Mouse (Mus musculus) 3134 (cell line): Measurements from ENCODE around the gene Gm4952.
A peak's percentile ranks its signal among the peaks of the same experiment; 100 is the strongest.

Source experiments
- DNase-seq: peaks from one replicate; pipeline ENCODE4 v3.0.0-alpha.2; 2011; ENCODE audit warnings: low spot score; ENCODE audit not compliant: insufficient read length; ENCODE audit errors: extremely low read depth

The Gm4952 gene

DNA sequence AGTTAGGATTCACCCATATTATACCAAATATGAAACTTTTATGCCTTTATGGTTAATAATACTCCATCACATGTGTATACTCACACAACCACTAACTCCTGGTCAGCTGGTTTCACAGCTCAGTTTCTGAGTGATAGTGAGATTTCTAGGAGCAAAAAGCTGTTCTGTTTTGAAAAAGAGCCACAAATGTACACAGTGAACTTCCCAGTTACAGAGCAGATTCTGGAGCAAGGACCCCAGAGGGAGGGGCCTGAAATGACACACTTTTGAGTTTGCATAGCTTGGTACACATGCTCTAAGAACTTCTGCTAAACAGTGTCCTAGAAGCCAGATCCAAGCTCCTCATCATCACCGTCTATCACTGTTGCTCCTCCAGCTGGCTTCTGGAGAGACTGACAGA is at the start of gene Gm4952:
Gene Gm4952 (plus strand): TSS at position 301 of the 400 bp plus-strand sequence.
- DNase-seq = no peak

DNA sequence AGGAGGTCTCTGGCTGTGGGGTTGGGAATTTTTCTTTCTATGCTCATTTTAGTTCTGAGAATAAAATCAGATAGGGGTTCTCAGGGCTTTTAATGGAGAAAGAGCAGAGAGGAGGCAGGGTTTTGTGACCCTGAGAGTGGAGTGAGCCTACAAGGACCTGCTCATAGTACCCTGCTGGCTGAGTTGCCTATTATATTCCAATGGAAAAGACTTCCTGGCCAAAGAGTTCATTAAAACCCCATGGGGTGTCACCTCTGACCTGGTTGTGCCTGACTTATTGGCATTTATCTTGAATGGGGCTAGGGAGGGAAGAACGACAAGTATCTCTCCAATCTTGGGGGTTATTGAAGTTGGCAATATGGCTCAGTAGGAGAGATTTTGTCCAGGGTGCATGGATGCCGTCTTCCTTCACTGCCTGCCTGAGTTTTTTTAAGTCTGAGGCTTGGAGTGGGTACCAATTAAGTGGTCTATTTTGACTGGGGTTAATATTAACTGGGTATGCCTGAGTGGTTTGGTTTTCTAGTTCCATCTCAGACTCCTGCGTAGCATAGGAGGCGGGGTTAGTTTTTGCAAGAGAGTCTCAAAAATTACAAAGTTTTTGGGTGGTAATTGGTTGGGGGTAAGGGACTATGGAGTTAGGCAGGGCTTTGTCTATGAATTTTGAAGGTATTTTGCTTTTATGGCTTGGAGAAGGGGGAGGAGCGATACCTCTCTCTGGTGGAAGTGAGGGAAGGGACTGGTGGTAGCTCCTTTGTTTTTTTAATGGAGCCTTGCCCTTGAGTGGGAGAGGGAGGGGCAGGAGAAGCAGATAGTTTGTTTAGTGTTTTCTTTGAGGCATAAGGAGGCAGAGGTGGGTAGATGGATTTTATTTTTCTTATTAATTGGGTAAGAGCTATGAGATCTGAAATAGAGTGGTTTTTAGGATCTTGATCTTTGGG is 49.5 kb upstream of the Gm4952 start:
- DNase-seq = no peak

DNA sequence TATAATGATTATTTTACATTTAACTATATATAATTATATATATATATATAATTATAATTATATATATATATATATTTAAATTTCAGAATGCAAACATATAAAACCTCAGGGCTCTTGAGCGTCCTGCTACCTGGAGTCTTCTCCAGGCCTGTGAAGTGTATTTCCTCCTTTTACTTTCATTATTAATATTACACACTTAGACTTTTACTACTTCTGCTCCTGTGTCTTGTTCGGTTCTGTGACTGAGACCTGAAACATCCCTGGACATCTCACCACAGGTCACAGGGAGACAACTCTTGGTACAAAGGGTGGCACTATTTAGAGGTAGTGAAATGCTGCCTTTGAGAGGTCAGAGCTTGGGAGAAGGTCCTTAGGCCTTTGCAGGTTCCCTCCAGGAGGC is 43.5 kb upstream of the Gm4952 start:
- no peak for DNase-seq

DNA sequence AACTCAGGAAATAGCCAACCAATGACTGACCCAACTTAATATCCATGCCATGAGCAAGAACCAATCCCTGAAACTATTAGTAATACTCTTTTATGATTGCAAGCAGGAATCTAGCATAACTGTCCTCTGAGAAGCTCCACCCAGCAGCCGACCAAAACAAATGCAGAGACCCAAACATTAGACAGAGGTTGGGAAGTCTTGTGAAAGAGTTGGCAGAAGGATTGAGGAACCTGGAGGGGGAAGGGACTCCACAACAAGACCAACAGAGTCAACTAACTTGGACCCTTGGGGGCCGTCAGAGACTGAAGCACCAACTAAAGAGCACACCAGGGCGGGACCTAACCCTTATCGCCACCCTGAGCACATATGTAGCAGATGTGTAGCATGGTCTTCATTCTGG is 41.6 kb upstream of the Gm4952 start:
- DNase-seq = no peak

DNA sequence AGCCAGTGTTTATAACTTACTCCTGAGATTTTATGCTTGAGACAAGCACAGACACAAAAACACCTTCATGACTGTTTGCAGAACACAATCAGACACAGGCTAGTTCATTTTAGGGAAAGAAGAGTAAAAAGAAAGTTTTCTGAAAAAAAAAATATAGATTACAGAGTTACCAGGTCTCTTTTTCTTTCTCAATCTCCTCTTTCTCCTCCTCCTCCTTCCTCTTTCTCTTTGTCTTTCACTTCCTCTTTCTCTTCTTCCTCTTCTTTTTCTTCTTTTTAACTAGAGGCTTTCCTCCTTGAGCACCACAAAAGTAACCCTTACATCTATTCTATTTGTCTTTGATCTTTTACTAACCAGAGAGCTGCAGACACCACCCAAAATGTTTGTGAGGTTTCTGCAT is 35.6 kb upstream of the Gm4952 start:
- DNase-seq = no peak

DNA sequence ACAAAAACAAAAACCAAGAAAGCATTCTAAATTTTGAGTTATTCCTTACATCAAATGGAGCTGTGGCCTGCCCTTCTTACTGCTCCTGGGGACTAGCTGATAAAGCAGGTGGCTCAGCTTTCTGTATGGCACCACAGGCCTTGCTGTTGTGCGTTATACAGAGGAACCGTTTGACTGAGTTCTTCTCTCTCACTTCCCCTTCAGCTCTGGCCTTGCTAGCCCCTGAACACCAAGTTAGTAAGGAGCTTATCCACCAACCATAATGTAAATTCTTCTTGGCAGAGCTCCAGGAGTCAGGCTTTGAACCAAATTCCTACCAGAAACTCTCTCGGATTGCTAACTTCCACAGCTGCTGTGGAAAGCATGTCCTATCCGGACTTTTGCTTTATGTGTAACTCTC is 32.8 kb upstream of the Gm4952 start:
- DNase-seq = no peak

DNA sequence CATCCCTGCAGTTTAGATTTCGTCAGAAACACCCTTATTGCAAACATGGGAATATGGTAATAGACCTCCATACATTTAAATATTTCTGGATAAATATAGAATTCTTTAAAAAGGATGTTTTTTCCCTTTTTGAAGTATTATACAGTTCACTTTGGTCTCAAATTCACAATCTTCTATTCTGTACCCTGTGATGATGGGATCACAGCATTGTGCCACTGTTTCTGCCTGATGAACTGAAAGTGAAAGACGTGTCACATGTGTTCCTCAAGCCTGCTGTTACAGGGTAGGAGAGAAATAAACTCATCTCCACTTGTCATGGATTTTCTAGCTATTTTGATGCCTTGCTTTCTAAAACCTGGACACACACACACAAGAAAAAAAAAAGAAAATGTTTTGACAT is 28.9 kb upstream of the Gm4952 start:
- DNase-seq = no peak

DNA sequence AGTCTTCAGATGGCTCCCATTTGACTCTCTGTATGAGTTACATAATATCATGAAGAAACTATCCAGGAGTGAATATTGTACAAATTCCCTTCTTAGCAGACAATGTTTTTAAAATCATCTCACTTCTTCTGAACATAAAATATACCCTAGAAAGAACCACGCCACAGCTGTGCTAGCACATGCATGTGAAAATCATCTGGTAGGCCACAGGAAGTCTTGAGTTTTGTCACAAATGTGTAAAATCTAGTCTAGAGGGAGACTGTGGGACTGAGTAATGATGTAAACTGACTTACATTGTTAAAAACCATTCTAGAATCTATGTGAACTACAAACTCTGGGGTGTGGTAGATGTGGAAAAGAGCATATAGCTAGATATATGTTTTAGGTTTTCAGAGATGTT is 28.1 kb upstream of the Gm4952 start:
- DNase-seq = no peak

DNA sequence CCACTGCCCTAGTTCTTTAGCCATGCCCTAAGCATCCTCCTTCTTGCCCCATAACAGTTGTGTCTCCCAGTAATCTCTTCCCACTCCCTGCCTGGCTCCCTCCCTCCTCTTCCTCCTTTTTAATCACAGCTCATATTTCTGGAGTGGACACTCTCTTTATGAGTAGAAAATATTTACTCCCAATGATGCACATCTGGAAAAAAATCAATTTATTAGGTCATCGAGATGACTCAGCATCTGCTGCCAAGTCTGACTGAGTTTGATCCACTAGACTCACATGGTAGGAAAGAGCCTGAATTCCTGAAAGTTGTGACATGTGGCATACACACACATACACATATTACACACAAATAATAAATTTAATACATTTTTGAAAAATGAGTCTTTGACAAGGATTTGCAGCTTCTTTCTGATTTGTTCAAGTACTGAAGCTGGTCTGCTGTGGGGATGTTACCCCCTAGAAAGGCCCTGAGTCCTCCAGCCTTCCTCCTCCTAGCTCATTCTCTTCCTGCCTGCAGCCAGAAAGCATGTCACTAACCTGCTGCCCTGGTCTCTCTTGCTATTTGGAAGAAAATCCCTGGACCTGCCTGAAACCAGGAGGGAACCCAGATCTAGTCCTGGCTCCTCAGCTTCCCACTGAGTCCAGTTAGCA is 27.0 kb upstream of the Gm4952 start:
- no peak for DNase-seq

DNA sequence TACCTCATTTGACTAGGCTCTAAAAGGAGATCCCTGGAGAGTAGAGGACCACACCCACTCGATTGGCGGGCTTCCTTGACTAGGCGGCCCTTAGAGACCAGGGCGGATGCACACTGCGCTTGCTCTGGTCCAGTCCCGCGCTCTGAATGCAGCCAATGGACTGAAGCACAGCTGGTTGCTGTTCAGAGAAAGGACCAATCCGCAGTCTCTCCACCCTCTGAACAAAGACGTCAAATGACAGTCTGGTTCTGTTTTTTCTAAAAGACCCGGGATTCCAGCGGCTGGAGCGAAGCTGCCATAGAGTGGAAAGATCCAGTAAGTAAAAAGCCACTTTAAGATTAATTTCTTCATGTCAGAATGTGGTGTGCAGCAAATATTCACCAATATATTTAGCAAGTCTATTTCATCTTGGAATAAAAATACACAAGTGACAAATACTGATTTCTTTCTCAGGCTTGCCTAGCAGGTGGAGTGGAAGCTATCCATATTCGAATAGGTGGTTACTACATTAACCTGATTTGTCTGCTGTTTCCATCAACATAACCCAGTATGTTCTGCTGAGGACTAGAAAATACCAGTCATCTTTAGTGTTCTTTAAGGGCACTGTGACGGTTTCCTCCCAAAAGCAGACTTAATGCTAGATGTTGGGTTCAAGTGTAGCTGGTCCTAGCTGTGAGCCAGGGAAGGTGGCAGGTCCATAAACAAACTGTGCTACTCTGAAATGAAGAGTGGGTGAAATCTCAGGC is 26.3 kb upstream of the Gm4952 start:
- peak; percentile 87 for DNase-seq

DNA sequence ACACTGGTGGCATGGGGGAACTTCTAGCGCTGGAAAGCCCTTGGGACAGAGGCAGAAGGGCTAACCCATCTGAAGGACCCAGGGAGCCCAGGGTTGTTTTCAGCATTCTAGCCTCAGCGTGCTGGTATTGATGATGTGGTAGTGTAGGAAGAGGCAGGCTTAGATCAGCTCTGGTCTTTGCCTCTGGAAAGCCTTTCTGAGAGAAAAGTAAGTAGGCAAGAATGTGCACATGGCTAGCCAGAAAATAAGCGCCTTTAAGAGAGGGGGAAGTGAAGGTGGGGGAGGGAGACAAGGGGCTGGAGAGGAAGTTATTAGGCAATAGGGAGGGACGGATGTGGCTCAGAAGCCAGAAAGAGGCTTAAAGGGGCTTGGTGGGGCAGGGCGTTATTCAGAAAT is 25.8 kb upstream of the Gm4952 start:
- DNase-seq = peak; percentile 42

DNA sequence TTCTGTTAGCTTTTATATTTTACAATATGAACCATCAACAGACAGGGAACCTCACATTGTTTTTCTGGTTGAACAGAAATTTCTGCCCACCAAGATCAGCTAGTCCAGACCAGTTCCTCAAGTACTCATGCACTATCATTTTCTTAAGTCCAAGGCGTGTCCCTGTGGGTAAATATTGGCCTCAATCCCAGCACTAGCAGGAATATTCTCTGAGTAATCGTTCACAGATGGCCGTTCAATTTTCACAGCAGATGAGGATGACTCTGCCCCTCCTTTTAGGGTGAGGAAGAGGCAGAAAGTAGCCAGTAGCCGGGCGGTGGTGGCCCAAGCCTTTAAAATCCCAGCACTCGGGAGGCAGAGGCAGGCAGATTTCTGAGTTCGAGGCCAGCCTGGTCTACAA is 24.7 kb upstream of the Gm4952 start:
- DNase-seq = peak; percentile 60

DNA sequence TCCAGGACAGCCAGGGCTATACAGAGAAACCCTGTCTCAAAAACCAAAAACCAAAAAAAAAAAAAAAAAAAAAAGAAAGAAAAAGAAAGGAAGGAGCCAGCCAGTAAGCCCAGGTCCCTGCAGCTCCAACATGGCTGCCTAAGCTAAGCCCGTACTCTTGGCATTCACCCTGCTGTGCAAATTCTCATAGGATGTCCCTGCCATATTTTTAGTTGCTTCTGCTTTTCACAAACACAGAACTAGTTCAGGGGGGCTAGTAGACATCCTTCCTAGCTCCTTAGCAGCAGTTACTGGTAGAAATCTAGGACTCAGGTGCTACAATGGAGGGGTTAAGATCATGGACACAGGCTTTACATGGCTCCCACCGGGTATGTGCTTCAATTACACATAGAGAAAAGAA is 24.3 kb upstream of the Gm4952 start:
- no peak for DNase-seq

DNA sequence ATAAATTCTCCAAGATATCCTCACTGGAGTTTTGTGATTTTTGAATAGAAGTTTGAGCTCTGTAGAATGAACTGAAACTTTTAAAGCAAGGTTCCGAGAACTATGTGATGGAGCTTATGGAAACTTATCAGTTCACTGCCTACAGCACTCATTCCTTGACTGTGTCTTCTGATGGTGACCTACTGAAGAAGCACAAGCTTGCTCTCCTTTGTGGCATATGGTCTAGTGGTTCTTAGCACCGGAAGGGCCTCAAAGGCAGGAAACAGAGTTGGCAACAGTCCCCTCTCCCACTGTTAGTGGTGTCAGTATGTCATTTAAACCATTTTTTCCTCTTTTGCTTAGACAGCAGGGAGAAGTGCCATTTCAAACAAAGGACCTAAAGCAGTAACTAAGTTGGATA is 23.1 kb upstream of the Gm4952 start:
- DNase-seq = no peak

DNA sequence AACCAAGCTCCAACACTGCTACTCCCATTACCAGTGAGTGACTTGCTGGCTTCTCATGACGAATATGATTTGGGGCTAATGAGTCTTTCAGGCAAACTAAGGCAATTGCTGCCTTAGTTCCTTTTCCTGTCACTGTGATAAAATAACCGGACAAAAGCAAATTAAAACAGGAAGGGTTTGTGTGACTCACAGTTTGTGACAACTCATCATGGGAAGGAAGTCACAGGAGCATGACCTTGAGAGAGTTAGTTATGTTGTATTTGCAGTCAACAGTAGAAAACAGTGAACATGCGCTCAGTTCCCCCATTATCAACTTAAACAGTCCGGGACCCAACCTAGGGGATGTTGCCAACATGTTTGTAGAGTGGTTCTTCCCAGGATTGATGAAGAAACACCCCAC is 14.5 kb upstream of the Gm4952 start:
- no peak for DNase-seq

DNA sequence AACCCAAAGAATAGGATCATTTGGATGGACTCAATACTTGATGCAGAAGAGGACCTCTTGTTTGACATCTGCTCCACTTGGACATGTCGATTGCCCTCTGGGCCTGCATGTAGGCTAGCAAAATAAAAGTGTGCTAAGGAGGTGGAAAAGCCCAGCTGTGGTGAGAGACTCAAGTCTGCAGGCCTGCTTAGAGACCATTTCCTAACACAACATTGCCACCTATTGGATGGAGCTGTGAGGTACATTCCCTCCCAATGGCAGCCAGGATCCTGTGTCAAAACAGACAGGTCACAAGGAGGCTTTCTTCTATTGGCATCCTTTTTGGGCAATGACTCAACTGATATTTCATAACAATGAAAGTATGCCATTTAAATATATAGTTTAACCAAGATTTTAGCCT is 7.9 kb upstream of the Gm4952 start:
- DNase-seq = peak; percentile 30

DNA sequence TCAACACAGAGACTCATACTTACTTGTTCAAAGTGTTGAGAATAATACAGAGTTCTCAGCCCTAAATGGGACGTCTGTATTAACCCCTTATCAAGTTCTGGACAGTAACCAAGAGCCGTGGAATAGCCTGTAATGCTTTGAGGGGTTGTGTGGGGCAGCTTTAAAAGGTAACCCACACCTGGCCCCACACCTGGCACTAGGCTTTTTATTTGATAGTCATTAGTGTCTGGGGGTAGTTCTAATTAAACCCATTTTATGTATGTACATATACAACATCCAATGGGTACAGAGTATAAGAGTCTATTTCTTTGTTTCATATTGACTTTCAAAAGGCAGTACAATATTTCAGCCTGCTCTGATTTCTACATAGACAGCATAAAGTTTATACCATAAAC is 4.6 kb upstream of the Gm4952 start:
- no peak for DNase-seq

DNA sequence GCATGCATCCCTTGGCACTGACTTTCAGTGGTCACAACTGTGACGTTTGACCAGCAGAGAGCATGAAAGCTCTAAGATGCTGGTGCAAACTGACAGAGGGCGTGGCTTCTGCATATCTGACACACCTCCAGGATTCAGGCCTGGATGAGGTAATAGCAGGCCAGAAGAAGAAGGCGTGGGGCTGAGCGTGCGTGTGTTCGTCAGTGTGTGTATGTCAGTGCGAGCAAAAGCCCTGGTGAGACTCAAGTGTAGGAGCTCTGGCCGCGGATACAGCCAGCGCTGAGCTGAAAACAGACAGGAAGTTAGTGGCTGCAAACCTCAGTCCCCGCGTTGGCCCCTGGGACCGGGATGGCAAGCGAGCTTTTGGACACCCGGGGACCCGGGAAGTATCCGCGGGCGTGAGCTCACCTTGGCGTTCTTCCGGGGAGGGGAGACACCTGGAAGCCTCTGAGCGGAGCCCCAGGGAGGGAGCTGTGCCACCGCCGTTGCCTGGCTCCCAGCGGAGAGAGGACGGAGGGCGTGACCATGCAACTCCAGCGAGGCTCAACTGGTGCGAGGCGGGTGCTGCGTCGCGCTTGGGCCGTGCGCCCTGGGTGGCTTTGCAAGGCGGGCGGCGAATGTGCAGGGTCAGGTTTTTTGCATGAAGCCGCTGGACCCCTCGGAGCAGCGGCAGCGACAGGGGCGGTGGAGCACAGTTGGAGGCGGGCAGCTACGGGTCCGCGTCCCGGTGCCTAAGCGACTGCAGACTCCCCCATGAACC is 4.1 kb upstream of the Gm4952 start:
- peak; percentile 16 for DNase-seq

DNA sequence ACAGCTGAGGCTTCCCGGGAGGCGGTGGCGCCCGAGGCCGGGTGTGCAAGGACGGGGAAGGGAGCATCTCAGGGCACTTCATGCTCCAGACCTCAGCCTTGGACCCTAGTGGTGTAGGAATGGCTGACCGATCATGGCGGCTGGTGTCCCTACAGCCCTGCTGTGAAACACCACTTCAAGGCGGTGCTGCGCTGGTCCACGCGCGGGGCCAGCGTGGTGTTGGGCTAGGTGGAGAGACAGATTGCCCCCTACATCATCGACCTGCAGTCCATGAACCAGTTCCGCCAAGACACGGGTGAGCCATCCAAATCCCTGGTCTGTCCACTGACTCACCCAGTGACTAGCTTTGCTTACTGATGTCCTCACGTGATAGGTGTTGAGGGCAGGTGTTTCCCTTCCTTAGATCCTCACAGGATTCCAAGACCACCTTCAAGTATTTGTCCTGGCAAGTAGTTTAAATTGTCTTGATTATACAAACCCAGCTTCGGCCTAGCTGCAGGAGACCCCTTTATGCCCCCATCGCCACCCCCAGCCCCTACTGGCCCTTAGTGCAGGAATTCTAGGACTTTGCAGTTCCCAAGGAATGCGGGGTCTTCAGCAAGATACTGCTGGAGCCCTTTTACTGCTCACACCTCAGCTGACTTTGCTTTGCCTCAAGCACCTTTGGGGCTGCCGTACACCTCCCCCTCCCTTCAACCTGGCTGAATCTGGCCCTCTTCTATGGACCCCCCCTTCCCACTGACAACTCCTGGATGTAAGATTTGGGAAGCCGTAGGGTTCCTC is 3.3 kb upstream of the Gm4952 start:
- no peak for DNase-seq

DNA sequence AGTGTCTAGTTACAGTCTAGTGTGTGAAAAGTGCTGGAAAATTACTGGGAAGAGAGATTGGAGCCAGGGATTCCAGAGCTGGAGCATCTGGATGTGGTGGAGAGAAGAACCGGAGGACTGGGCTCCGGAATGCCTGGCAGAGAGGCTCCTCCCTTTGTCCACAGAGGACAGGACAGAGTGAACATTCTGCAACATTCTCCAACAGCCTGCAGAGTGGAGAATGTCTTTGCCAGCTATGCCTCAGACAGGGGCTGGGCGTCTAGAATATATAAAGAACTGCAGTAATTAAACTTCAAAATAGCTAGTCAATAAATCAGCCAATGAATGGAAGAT is 2.7 kb upstream of the Gm4952 start:
- DNase-seq = no peak
